Mouse (Mus musculus) CD4-positive helper T cell, adult 2 months (primary cell): ENCODE data around the gene Atp1b3.

Experiments used
- DNase-seq: peaks from one replicate; pipeline ENCODE4 v3.0.0-alpha.2; 2012; ENCODE audit warnings: low read depth, missing footprints, low spot score

Atp1b3 gene

GRCm38 (mm10) chr9:96363581-96364140, 581 bp downstream of the Atp1b3 start:
- peak; percentile 70 for DNase-seq

GRCm38 (mm10) chr9:96360056-96360455, 4.2 kb downstream of the Atp1b3 start:
- no peak for DNase-seq

- DNase-seq, result no peak
Measured at GRCm38 (mm10) chr9:96353799-96354198, 10.4 kb downstream of the Atp1b3 start.

GRCm38 (mm10) chr9:96353121-96353769, 11.0 kb downstream of the Atp1b3 start:
- DNase-seq, result peak; percentile 52

GRCm38 (mm10) chr9:96351771-96352170, 12.5 kb downstream of the Atp1b3 start:
- peak; percentile 51 for DNase-seq

GRCm38 (mm10) chr9:96350476-96350875, 13.8 kb downstream of the Atp1b3 start:
- DNase-seq, result peak; percentile 88

- DNase-seq, result peak; percentile 78
Measured at GRCm38 (mm10) chr9:96350010-96350409, 14.2 kb downstream of the Atp1b3 start.

- no peak for DNase-seq
Measured at GRCm38 (mm10) chr9:96348885-96349284, 15.4 kb downstream of the Atp1b3 start.

- no peak for DNase-seq
Measured at GRCm38 (mm10) chr9:96345750-96346149, 18.5 kb downstream of the Atp1b3 start.

GRCm38 (mm10) chr9:96331146-96331545, 33.1 kb downstream of the Atp1b3 start:
- no peak for DNase-seq

GRCm38 (mm10) chr9:96328226-96328625, 36.0 kb downstream of the Atp1b3 start:
- DNase-seq, result no peak

GRCm38 (mm10) chr9:96326496-96326923, 37.7 kb downstream of the Atp1b3 start:
- no peak for DNase-seq

- no peak for DNase-seq
Measured at GRCm38 (mm10) chr9:96324502-96324901, 39.7 kb downstream of the Atp1b3 start.

GRCm38 (mm10) chr9:96322411-96323152, 41.7 kb downstream of the Atp1b3 start:
- no peak for DNase-seq

- no peak for DNase-seq
Measured at GRCm38 (mm10) chr9:96320551-96320980, 43.7 kb downstream of the Atp1b3 start.

- DNase-seq, result no peak
Measured at GRCm38 (mm10) chr9:96319333-96319732, 44.9 kb downstream of the Atp1b3 start.

GRCm38 (mm10) chr9:96312074-96312473, 52.2 kb downstream of the Atp1b3 start:
- no peak for DNase-seq

GRCm38 (mm10) chr9:96308816-96309215, 55.4 kb downstream of the Atp1b3 start:
- no peak for DNase-seq

GRCm38 (mm10) chr9:96299324-96300008, 64.8 kb downstream of the Atp1b3 start:
- no peak for DNase-seq

- DNase-seq, result no peak
Measured at GRCm38 (mm10) chr9:96292144-96292543, 72.1 kb downstream of the Atp1b3 start.

GRCm38 (mm10) chr9:96284916-96285315, 79.3 kb downstream of the Atp1b3 start:
- DNase-seq, result peak; percentile 38
